Mouse (Mus musculus) frontal cortex, postnatal 25 days (tissue): Measurements from ENCODE around the gene Acot2.
"Not testable (repeated sequence)": the region's sequence is repeated elsewhere in the genome, so short reads cannot be mapped to it uniquely, and the experiment has no call there.

ENCODE experiments used
- DNase-seq, 2 experiments: peaks; one replicate each; pipeline ENCODE4 v3.0.0; 2022; ENCODE audit warnings: low spot score in 2 of 2

Gene Acot2

DNA sequence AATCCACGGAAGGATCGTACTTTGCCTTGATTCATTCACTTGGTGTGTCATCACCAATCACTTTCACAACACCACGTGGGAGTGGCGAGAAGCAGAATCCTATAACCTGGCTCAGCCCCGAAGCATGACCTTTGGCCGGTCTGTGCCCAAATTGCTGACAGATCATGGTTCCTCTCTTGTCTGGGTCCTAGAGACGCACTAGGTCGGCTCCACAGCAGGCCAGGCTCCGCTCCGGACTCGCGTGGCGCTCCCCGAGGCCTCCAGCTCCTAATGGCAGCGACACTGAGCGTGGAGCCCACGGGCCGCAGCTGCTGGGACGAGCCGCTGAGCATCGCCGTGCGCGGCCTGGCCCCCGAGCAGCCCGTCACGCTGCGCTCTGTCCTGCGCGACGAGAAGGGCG is 50.6 kb downstream of the Acot2 start, which contains the start of gene Acot4:
Acot4 (plus strand) TSS at position 139 of the 400 bp plus-strand sequence.
- not testable (repeated sequence) for DNase-seq

- DNase-seq, result peak; percentile 8 to 27
Observed at GRCm38 (mm10) chr12:84038691-84039111, 51.0 kb downstream of the Acot2 start, which contains the start of gene Gm49366. Gene Gm49366 (plus strand): TSS chr12:84038935.

- no peak for DNase-seq
Observed at GRCm38 (mm10) chr12:84042248-84042647, 54.6 kb downstream of the Acot2 start.
